Mouse (Mus musculus): ENCODE data around the gene Lingo3. TPM values are rescaled to one million over a fixed set of nuclear protein-coding genes. Genes with fewer than 3 reads are reported as not detected.

The Lingo3 gene
- polyA plus RNA-seq, 1 experiment from 2014 or later: 0.79 TPM

GRCm38 (mm10) chr10:80808099-80808984 lies 35.5 kb downstream of the Lingo3 start:
- H3K27me3 ChIP-seq: peaks cover 65% of the 10 kb centered on the region
- WGBS: 19% methylated on average over 40 of the region's 40 CpGs

DNA sequence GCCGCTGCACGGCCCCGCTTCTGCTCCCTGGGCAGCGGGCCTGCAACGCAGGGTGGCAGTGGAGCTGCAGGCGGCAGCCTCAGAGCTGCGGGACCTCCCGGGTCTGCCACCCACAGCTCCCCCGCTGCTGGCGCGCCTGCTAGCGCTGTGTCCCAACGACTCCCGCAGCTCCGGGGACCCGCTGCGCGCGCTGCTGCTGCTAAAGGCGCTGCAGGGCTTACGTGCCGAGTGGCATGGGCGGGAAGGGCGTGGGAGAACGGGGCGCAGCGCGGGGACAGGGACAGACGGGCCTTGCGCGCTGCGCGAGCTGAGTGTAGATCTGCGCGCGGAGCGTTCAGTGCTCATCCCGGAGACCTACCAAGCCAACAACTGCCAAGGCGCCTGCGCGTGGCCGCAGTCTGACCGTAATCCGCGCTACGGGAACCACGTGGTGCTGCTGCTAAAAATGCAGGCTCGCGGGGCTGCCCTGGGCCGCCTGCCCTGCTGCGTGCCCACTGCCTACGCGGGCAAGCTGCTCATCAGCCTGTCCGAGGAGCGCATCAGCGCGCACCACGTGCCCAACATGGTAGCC lies 36.7 kb downstream of the Lingo3 start:
- Histone ChIP-seq H3K4me1 (replicated peaks) (peaks cover 43% of the 10 kb centered on the region), H3K27me3 (peaks cover 59% of the 10 kb centered on the region), H3K4me3 (replicated peaks) (peak overlapping the region; percentile 52), H3K9ac (replicated peaks) (peak overlapping the region; percentile 69), H3K36me3 (peaks cover 36% of the 10 kb centered on the region), H3K27ac (peak overlapping the region; percentile 66), H3K9me3 (no peaks in the 10 kb centered on the region), H3K4me2 (peak overlapping the region; percentile 97)
- peak; percentile 48; the same call in 1 of the 2 replicates for ATAC-seq (ENCODE audit: insufficient number of reproducible peaks, insufficient read depth, low FRiP score, low TSS enrichment, low read depth)
- WGBS: under 1% methylated on average over 58 of the region's 58 CpGs

More at GRCm38 (mm10) chr10:80808099-80808984, 35.5 kb downstream of the Lingo3 start:
- H3K36me3 ChIP-seq: peaks cover 24% of the 10 kb centered on the region
- peak overlapping the region; percentile 24 for H3K4me3 ChIP-seq (replicated peaks)
- ATAC-seq (ENCODE audit: insufficient number of reproducible peaks, insufficient read depth, low FRiP score, low TSS enrichment, low read depth): no peak
- no peak overlapping the region for H3K27ac ChIP-seq
- peaks cover 43% of the 10 kb centered on the region for H3K4me1 ChIP-seq (replicated peaks)
- peak overlapping the region; percentile 24; the same call in 1 of the 2 replicates for H3K9ac ChIP-seq (replicated peaks)
- peak overlapping the region; percentile 97 for H3K4me2 ChIP-seq
- H3K9me3 ChIP-seq: no peaks in the 10 kb centered on the region

- Histone ChIP-seq H3K9me3 (no peaks in the 10 kb centered on the region), H3K36me3 (peaks cover 43% of the 10 kb centered on the region), H3K4me3 (replicated peaks) (peak overlapping the region; percentile 52), H3K27ac (peak overlapping the region; percentile 66), H3K9ac (replicated peaks) (peak overlapping the region; percentile 69), H3K4me1 (replicated peaks) (peaks cover 43% of the 10 kb centered on the region), H3K27me3 (peaks cover 55% of the 10 kb centered on the region), H3K4me2 (peak overlapping the region; percentile 97)
- ATAC-seq (ENCODE audit: insufficient number of reproducible peaks, insufficient read depth, low FRiP score, low TSS enrichment, low read depth): no peak
- 40% methylated on average over 34 of the region's 34 CpGs for WGBS
Observed at GRCm38 (mm10) chr10:80806341-80807056, 37.3 kb downstream of the Lingo3 start.

- 16% methylated on average over 3 of the region's 3 CpGs for WGBS
- Histone ChIP-seq H3K4me3 (replicated peaks) (peak overlapping the region; percentile 3; the same call in 1 of the 2 replicates), H3K9ac (replicated peaks) (no peak overlapping the region), H3K27me3 (peaks cover 49% of the 10 kb centered on the region), H3K9me3 (no peaks in the 10 kb centered on the region), H3K27ac (no peak overlapping the region), H3K36me3 (peaks cover 49% of the 10 kb centered on the region), H3K4me2 (peak overlapping the region; percentile 97; the same call in 1 of the 2 replicates), H3K4me1 (replicated peaks) (peaks cover 43% of the 10 kb centered on the region)
- ATAC-seq (ENCODE audit: insufficient number of reproducible peaks, insufficient read depth, low FRiP score, low TSS enrichment, low read depth): peak; percentile 0; the same call in 1 of the 2 replicates
Observed at GRCm38 (mm10) chr10:80805925-80806324, 37.9 kb downstream of the Lingo3 start.

- Histone ChIP-seq H3K4me2 (no peak overlapping the region), H3K27ac (no peak overlapping the region), H3K9me3 (no peaks in the 10 kb centered on the region), H3K9ac (replicated peaks) (no peak overlapping the region), H3K4me1 (replicated peaks) (peaks cover 44% of the 10 kb centered on the region), H3K36me3 (peaks cover 55% of the 10 kb centered on the region), H3K27me3 (peaks cover 43% of the 10 kb centered on the region), H3K4me3 (replicated peaks) (no peak overlapping the region)
- WGBS: 79% methylated on average over 5 of the region's 5 CpGs
- ATAC-seq (ENCODE audit: insufficient number of reproducible peaks, insufficient read depth, low FRiP score, low TSS enrichment, low read depth): no peak
Observed at GRCm38 (mm10) chr10:80805322-80805721, 38.5 kb downstream of the Lingo3 start.

DNA sequence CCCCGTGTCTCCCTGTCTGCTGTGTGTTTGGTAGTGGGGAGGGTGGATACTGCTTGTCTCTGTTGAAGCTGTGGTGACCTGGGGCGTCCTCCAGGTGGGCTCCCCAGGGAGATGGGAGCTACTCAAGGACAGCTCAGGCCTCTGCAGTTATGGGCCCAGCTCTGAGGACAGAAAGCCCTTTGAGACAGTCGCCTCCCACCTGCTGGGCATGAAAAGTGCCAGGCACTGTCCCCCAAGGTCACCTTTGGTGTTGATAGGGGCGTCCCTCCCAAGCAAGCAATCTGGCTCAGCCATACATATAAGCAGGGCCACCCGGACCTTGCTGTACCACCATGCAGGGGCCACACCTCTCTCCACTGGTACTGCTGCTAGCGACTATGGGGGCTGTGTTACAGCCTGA lies 38.9 kb downstream of the Lingo3 start, which contains the start of gene Amh:
Gene Amh (plus strand): TSS at position 328 of the 400 bp plus-strand sequence.
- Histone ChIP-seq H3K9me3 (no peaks in the 10 kb centered on the region), H3K27me3 (peaks cover 39% of the 10 kb centered on the region), H3K4me2 (peak within 1 kb of the TSS; percentile 97; the same call in 1 of the 2 replicates), H3K4me3 (replicated peaks) (peak within 1 kb of the TSS; percentile 3; the same call in 1 of the 2 replicates), H3K9ac (replicated peaks) (no peak within 1 kb of the TSS; the same call in 1 of the 2 replicates), H3K4me1 (replicated peaks) (peaks cover 44% of the 10 kb centered on the region), H3K36me3 (peaks cover 59% of the 10 kb centered on the region), H3K27ac (no peak within 1 kb of the TSS)
- ATAC-seq (ENCODE audit: insufficient number of reproducible peaks, insufficient read depth, low FRiP score, low TSS enrichment, low read depth): no peak
- WGBS: 59% methylated on average over 6 of the region's 6 CpGs

GRCm38 (mm10) chr10:80804340-80804739 lies 39.5 kb downstream of the Lingo3 start:
- no peak overlapping the region for H3K4me2 ChIP-seq
- H3K36me3 ChIP-seq: peaks cover 59% of the 10 kb centered on the region
- ATAC-seq (ENCODE audit: insufficient number of reproducible peaks, insufficient read depth, low FRiP score, low TSS enrichment, low read depth): no peak
- H3K27ac ChIP-seq: no peak overlapping the region
- no peak overlapping the region for H3K9ac ChIP-seq (replicated peaks)
- no peaks in the 10 kb centered on the region for H3K9me3 ChIP-seq
- 92% methylated on average over 2 of the region's 2 CpGs for WGBS
- peaks cover 34% of the 10 kb centered on the region for H3K27me3 ChIP-seq
- no peak overlapping the region for H3K4me3 ChIP-seq (replicated peaks)
- peaks cover 50% of the 10 kb centered on the region for H3K4me1 ChIP-seq (replicated peaks)

GRCm38 (mm10) chr10:80802996-80803395 lies 40.8 kb downstream of the Lingo3 start:
- Histone ChIP-seq H3K9me3 (no peaks in the 10 kb centered on the region), H3K4me2 (no peak overlapping the region), H3K4me1 (replicated peaks) (peaks cover 36% of the 10 kb centered on the region), H3K9ac (replicated peaks) (no peak overlapping the region; the same call in 1 of the 2 replicates), H3K36me3 (peaks cover 59% of the 10 kb centered on the region), H3K27me3 (peaks cover 20% of the 10 kb centered on the region), H3K4me3 (replicated peaks) (no peak overlapping the region), H3K27ac (no peak overlapping the region)
- no peak for ATAC-seq (ENCODE audit: insufficient number of reproducible peaks, insufficient read depth, low FRiP score, low TSS enrichment, low read depth)
- 89% methylated on average over 3 of the region's 3 CpGs for WGBS

DNA sequence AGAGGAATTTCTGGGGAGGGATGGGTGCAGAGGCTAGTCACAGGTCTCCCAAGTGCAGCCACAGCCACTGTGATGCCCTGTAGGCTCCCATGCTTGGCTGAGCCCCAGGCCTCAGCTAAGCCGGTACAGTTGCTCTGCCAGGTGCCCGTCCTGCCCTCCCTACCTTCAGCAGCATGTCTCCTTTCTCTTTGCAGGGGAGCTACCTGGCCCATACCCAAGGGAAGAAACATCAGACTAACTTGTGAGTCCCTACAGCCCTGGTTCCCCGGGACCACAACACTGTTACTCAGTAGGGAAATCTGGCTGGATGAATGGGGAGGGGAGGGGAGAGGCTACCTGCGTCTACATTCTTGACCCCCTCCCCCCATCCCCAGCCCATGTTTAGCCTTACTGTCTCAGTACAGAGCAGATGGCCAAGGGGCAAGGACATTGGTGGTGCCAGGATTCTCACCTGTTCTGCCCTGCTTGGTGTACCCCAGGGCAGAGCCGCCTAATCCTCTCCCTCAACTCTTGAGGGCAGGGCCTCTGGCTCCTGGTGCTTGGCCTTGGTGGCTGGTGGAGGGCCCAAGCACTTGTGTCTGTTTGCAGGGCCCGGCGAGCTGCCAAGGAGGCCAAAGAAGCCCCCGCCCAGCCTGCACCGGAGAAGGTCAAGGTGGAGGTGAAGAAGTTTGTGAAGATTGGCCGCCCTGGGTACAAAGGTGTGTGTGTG lies 41.5 kb downstream of the Lingo3 start:
- H3K4me3 ChIP-seq (replicated peaks): no peak overlapping the region
- peaks cover 59% of the 10 kb centered on the region for H3K36me3 ChIP-seq
- no peak overlapping the region for H3K27ac ChIP-seq
- ATAC-seq (ENCODE audit: insufficient number of reproducible peaks, insufficient read depth, low FRiP score, low TSS enrichment, low read depth): no peak
- peaks cover 14% of the 10 kb centered on the region for H3K27me3 ChIP-seq
- no peaks in the 10 kb centered on the region for H3K9me3 ChIP-seq
- no peak overlapping the region for H3K9ac ChIP-seq (replicated peaks)
- H3K4me2 ChIP-seq: no peak overlapping the region
- peaks cover 30% of the 10 kb centered on the region for H3K4me1 ChIP-seq (replicated peaks)
- 93% methylated on average over 10 of the region's 10 CpGs for WGBS

- peaks cover 70% of the 10 kb centered on the region for H3K36me3 ChIP-seq
- no peaks in the 10 kb centered on the region for H3K27me3 ChIP-seq
- H3K4me2 ChIP-seq: peak overlapping the region; percentile 78
- peak overlapping the region; percentile 99 for H3K9ac ChIP-seq (replicated peaks)
- WGBS: 4% methylated on average over 18 of the region's 18 CpGs
- H3K4me1 ChIP-seq (replicated peaks): peaks cover 23% of the 10 kb centered on the region
- H3K9me3 ChIP-seq: no peaks in the 10 kb centered on the region
- peak overlapping the region; percentile 97 for H3K27ac ChIP-seq
- peak overlapping the region; percentile 89 for H3K4me3 ChIP-seq (replicated peaks)
- ATAC-seq (ENCODE audit: insufficient number of reproducible peaks, insufficient read depth, low FRiP score, low TSS enrichment, low read depth): no peak
Observed at GRCm38 (mm10) chr10:80799070-80799566, 44.7 kb downstream of the Lingo3 start.
